Mouse (Mus musculus) limb, embryonic 10.5 days (tissue): ENCODE results near the gene Ctnnbl1. TPM values are rescaled to one million over a fixed set of nuclear protein-coding genes. Genes with fewer than 3 reads are reported as not detected.

Experiments
- DNase-seq: peaks from one replicate; pipeline ENCODE4 v3.0.0-alpha.2; 2017; ENCODE audit warnings: low spot score
- H3K27ac ChIP-seq: fragments of 300-500 bp; sonication (generic); 2 replicates; pipeline ENCODE4 v1.5.1; 2016; ENCODE audit warnings: mild to moderate bottlenecking
- H3K27me3 ChIP-seq: fragments of 300-500 bp; sonication (generic); 2 replicates; pipeline ENCODE4 v1.6.1; 2016; ENCODE audit warnings: low read depth, mild to moderate bottlenecking; ENCODE audit not compliant: poor library complexity, severe bottlenecking
- H3K36me3 ChIP-seq: fragments of 300-500 bp; sonication (generic); 2 replicates; pipeline ENCODE4 v1.6.1; 2016; ENCODE audit warnings: mild to moderate bottlenecking, moderate library complexity
- H3K4me1 ChIP-seq: fragments of 300-500 bp; sonication (generic); 2 replicates; pipeline ENCODE4 v1.6.1; 2016
- H3K4me3 ChIP-seq: fragments of 300-500 bp; sonication (generic); 2 replicates; pipeline ENCODE4 v1.5.1; 2016; ENCODE audit warnings: mild to moderate bottlenecking, moderate library complexity
- H3K9me3 ChIP-seq: fragments of 300-500 bp; sonication (generic); replicated peaks from 2 replicates; pipeline ENCODE4 v1.6.1; 2016; ENCODE audit warnings: mild to moderate bottlenecking
- WGBS: fragments of 180-500 bp; shearing (Covaris S2); methylation state at CpG from one replicate; pipeline ENCODE4 v1.1.7; 2016; 5-methylcytosine and 5-hydroxymethylcytosine counted together
- polyA plus RNA-seq: library from polyadenylated mRNA; unstranded; fragments of >200 nt; fragmentation: Nextera tagmentation; extraction: Ambion mirVana; gene quantifications from 2 replicates; pipeline ENCODE4 v1.2.1, GENCODE M21; 2016

The Ctnnbl1 gene
- polyA plus RNA-seq, 1 experiment from 2014 or later, result 90.7 TPM

- Histone ChIP-seq H3K36me3 (peaks cover 3% of the 10 kb centered on the region; the same call in 1 of the 2 replicates), H3K27ac (no peak overlapping the region), H3K4me1 (peaks cover 18% of the 10 kb centered on the region), H3K4me3 (no peak overlapping the region), H3K9me3 (no peaks in the 10 kb centered on the region), H3K27me3 (no peaks in the 10 kb centered on the region)
- WGBS, result 84% methylated on average over 7 of the region's 7 CpGs
- no peak for DNase-seq
Observed at GRCm38 (mm10) chr2:157756193-157756592, 19.0 kb downstream of the Ctnnbl1 start.

DNA sequence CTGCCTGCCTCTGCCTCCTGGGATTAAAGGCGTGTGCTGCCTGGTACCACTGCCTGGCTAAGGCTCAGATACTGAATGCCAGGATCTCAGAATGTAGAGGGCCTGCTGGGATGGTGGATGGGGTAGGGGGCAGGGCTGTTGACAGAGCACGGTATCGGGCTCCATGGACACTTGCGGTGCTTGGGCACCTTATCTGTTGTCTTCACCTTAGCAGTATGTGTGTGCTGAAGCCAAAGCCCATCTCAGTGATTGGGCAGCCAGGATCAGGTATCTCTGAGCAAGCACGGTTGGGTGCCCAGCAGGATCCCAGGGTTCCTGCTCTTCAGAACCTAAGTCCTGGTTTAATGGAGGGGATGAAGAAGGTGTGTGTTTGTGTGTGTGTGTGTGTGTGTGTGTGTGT, 21.2 kb downstream of the Ctnnbl1 start:
- 92% methylated on average over 5 of the region's 5 CpGs for WGBS
- Histone ChIP-seq H3K36me3 (no peaks in the 10 kb centered on the region), H3K4me3 (no peak overlapping the region), H3K27me3 (no peaks in the 10 kb centered on the region), H3K4me1 (no peaks in the 10 kb centered on the region), H3K9me3 (no peaks in the 10 kb centered on the region), H3K27ac (no peak overlapping the region)
- DNase-seq, result no peak

GRCm38 (mm10) chr2:157759717-157760116, 22.5 kb downstream of the Ctnnbl1 start:
- Histone ChIP-seq H3K27ac (no peak overlapping the region), H3K27me3 (no peaks in the 10 kb centered on the region), H3K36me3 (no peaks in the 10 kb centered on the region), H3K4me3 (no peak overlapping the region), H3K4me1 (no peaks in the 10 kb centered on the region), H3K9me3 (no peaks in the 10 kb centered on the region)
- WGBS, result 91% methylated on average over 6 of the region's 6 CpGs
- no peak for DNase-seq

DNA sequence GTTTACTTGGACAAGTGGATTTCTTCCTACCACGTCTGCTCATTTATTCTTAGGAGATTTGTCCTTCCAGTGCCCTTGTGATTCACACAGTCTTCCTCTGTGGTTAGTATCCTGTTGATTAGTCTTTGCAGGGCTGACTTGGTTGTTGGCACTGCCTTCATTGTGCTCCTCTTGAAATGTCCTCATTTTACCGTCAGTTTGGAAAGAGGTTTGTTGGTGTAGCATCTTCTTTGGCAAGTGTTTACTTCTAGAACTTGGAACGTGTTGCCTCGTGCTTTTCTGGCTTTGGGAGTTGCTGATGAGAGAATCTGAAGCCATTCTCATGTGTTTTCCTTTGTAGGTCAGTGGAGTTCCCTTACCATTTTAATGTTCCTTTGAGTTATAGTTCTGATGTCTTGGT, 25.7 kb downstream of the Ctnnbl1 start:
- no peak overlapping the region for H3K4me3 ChIP-seq
- H3K9me3 ChIP-seq, result no peaks in the 10 kb centered on the region
- peaks cover 14% of the 10 kb centered on the region; the same call in 1 of the 2 replicates for H3K4me1 ChIP-seq
- H3K27ac ChIP-seq, result no peak overlapping the region
- 91% methylated on average over 4 of the region's 4 CpGs for WGBS
- no peaks in the 10 kb centered on the region for H3K36me3 ChIP-seq
- no peak for DNase-seq
- no peaks in the 10 kb centered on the region for H3K27me3 ChIP-seq

DNA sequence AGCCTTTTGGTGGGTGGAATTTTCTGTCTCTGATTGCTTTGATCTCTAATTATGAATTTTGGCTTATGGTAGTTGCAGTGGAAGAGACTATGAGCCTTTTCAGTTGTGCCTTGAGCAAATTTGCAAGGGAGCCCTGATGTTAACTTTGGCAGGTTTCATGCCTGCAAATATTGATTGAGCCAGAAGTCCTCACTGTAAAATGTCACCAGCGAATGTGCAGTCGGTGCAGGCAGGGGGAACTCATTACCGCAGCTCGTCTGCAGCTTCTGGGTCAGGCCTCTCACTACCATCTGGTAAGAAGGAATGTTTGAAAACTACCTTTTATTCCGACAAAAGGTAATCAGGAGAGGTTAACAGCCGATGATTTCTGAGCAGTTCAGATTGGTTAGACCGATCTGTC, 29.4 kb downstream of the Ctnnbl1 start:
- 80% methylated on average over 7 of the region's 7 CpGs for WGBS
- H3K36me3 ChIP-seq, result no peaks in the 10 kb centered on the region
- no peak overlapping the region for H3K27ac ChIP-seq
- H3K9me3 ChIP-seq, result no peaks in the 10 kb centered on the region
- no peak for DNase-seq
- H3K4me3 ChIP-seq, result no peak overlapping the region
- peaks cover 26% of the 10 kb centered on the region for H3K4me1 ChIP-seq
- no peaks in the 10 kb centered on the region for H3K27me3 ChIP-seq

DNA sequence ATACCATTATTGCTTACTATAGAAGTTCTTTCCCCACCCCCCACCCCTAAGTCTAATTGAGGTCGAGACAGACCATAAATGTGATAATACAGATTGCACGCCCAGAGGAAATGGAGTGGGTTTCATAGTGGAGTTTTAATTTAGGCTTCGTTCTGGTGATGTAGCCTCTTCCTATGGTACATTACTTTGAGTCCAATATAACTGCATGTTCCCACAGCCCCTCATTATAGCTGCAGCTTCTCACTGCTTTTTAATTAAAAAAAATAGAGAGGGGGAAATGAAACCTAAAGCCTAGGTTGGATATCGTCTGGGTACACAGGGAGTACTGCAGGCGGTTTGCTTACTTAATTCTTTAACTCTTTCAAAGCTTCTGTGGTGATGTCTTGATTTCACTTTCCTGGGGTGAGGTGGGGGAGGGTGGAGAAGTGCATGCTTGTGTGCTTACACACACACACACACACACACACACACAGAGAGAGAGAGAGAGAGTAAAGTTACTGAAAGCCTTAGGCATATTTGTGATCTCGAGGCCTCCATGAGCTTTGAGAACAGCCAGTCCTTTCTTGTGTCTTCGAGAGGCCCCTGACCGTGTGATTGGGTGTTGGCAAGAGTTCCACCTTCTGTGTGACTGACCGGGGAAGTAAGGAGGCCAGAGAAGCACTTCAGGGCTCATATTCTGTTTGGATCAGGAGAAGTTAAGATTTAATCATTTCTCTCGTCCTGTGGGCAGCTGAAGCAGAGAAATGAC, 31.7 kb downstream of the Ctnnbl1 start:
- H3K9me3 ChIP-seq, result no peaks in the 10 kb centered on the region
- DNase-seq, result no peak
- H3K27me3 ChIP-seq, result no peaks in the 10 kb centered on the region
- no peak overlapping the region for H3K27ac ChIP-seq
- WGBS, result 59% methylated on average over 10 of the region's 10 CpGs
- H3K36me3 ChIP-seq, result no peaks in the 10 kb centered on the region
- no peak overlapping the region for H3K4me3 ChIP-seq
- peaks cover 26% of the 10 kb centered on the region for H3K4me1 ChIP-seq

GRCm38 (mm10) chr2:157770761-157771160, 33.6 kb downstream of the Ctnnbl1 start:
- H3K27me3 ChIP-seq, result no peaks in the 10 kb centered on the region
- no peaks in the 10 kb centered on the region for H3K9me3 ChIP-seq
- H3K36me3 ChIP-seq, result peaks cover 15% of the 10 kb centered on the region
- H3K4me3 ChIP-seq, result no peak overlapping the region
- WGBS, result 81% methylated on average over 3 of the region's 3 CpGs
- no peak for DNase-seq
- peaks cover 22% of the 10 kb centered on the region for H3K4me1 ChIP-seq
- H3K27ac ChIP-seq, result no peak overlapping the region

GRCm38 (mm10) chr2:157773661-157774060, 36.5 kb downstream of the Ctnnbl1 start:
- no peak for DNase-seq
- 92% methylated on average over 1 of the region's 1 CpGs for WGBS
- H3K9me3 ChIP-seq, result no peaks in the 10 kb centered on the region
- H3K27ac ChIP-seq, result no peak overlapping the region
- peaks cover 9% of the 10 kb centered on the region for H3K4me1 ChIP-seq
- no peaks in the 10 kb centered on the region for H3K27me3 ChIP-seq
- H3K4me3 ChIP-seq, result no peak overlapping the region
- peaks cover 30% of the 10 kb centered on the region for H3K36me3 ChIP-seq

GRCm38 (mm10) chr2:157775957-157776356, 38.8 kb downstream of the Ctnnbl1 start:
- WGBS, result 86% methylated on average over 2 of the region's 2 CpGs
- peaks cover 48% of the 10 kb centered on the region for H3K36me3 ChIP-seq

GRCm38 (mm10) chr2:157780956-157781355, 43.8 kb downstream of the Ctnnbl1 start:
- Histone ChIP-seq H3K9me3 (no peaks in the 10 kb centered on the region), H3K36me3 (peaks cover 59% of the 10 kb centered on the region), H3K27me3 (no peaks in the 10 kb centered on the region), H3K27ac (no peak overlapping the region), H3K4me3 (no peak overlapping the region), H3K4me1 (no peaks in the 10 kb centered on the region)
- no peak for DNase-seq
- 98% methylated on average over 3 of the region's 3 CpGs for WGBS

More at GRCm38 (mm10) chr2:157775957-157776356, 38.8 kb downstream of the Ctnnbl1 start:
- Histone ChIP-seq H3K4me1 (no peaks in the 10 kb centered on the region), H3K4me3 (no peak overlapping the region), H3K9me3 (no peaks in the 10 kb centered on the region), H3K27ac (no peak overlapping the region), H3K27me3 (no peaks in the 10 kb centered on the region)
- no peak for DNase-seq

DNA sequence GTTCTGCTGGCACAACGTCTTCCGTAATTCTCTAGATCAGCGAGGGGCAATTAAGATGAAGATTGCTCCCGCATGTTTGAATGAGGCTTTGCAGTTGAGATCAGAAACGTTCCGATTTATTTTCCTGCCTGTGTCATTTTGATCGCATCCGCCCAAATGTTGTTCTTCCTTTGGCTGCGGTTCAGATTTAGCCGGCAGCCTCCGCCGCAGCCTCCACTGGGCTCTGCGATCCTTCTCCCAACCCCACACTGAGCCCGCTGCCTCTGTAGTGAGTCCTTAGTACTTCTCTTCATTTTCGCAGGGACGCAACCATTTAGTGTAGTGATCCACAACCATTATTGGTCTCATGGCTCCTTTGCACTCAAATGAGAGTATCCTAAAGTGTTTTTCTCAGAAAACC, 46.0 kb downstream of the Ctnnbl1 start:
- Histone ChIP-seq H3K4me3 (no peak overlapping the region), H3K9me3 (no peaks in the 10 kb centered on the region), H3K27me3 (no peaks in the 10 kb centered on the region), H3K4me1 (peaks cover 4% of the 10 kb centered on the region; the same call in 1 of the 2 replicates), H3K36me3 (peaks cover 52% of the 10 kb centered on the region), H3K27ac (no peak overlapping the region)
- no peak for DNase-seq
- WGBS, result 94% methylated on average over 16 of the region's 16 CpGs

DNA sequence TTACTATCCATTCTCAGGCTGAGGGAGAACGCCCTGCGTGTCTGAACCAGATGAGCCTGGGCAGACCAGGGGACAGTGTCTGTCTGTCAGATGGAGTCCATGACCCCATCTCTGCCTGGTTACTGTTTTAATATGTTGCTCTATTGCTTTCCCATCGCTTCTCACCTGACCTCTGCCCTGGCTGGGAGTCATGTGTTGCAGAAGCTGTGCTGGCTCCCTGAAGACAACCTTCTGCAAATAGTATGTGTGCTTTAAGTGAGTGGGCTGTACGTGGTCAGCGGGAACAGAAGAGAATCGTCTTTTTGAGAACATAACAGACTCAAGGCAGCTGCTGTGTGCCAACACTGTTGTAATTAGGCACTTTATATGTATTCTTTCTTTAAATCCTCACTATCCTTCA, 47.0 kb downstream of the Ctnnbl1 start:
- Histone ChIP-seq H3K27me3 (no peaks in the 10 kb centered on the region), H3K36me3 (peaks cover 53% of the 10 kb centered on the region), H3K4me3 (no peak overlapping the region), H3K4me1 (peaks cover 8% of the 10 kb centered on the region; the same call in 1 of the 2 replicates), H3K9me3 (no peaks in the 10 kb centered on the region), H3K27ac (no peak overlapping the region)
- WGBS, result 66% methylated on average over 6 of the region's 6 CpGs
- DNase-seq, result no peak

- peaks cover 52% of the 10 kb centered on the region for H3K36me3 ChIP-seq
- no peak overlapping the region for H3K4me3 ChIP-seq
- no peak for DNase-seq
- H3K9me3 ChIP-seq, result no peaks in the 10 kb centered on the region
- peaks cover 8% of the 10 kb centered on the region; the same call in 1 of the 2 replicates for H3K4me1 ChIP-seq
- H3K27ac ChIP-seq, result no peak overlapping the region
- no peaks in the 10 kb centered on the region for H3K27me3 ChIP-seq
- WGBS, result 77% methylated on average over 2 of the region's 2 CpGs
Observed at GRCm38 (mm10) chr2:157784647-157785046, 47.4 kb downstream of the Ctnnbl1 start.
